Mouse (Mus musculus): Measurements from ENCODE around the gene Slc4a4. TPM values are rescaled to one million over a fixed set of nuclear protein-coding genes. Genes with fewer than 3 reads are reported as not detected.

Slc4a4 gene
- 2.2 and 2.5 TPM in 2 replicates for polyA plus RNA-seq (2016; fragmentation: Nextera tagmentation; extraction: Ambion mirVana)

GRCm38 (mm10) chr5:88886668-88887555 is at the start of gene Slc4a4:
Gene Slc4a4 (plus strand): TSS chr5:88886818.
- Histone ChIP-seq H3K4me3 (peak within 1 kb of the TSS; percentile 83), H3K27me3 (ENCODE audit: low read depth, poor library complexity, severe bottlenecking) (peaks cover 14% of the 10 kb centered on the region), H3K4me1 (peaks cover 23% of the 10 kb centered on the region), H3K27ac (peak within 1 kb of the TSS; percentile 91), H3K36me3 (no peaks in the 10 kb centered on the region), H3K9me3 (replicated peaks) (no peaks in the 10 kb centered on the region)
- 2% methylated on average over 112 of the region's 119 CpGs for WGBS
- DNase-seq (ENCODE audit: low spot score): peak; percentile 77

GRCm38 (mm10) chr5:88840080-88840798 is 46.4 kb upstream of the Slc4a4 start:
- H3K4me3 ChIP-seq: no peak overlapping the region
- H3K4me1 ChIP-seq: no peaks in the 10 kb centered on the region
- H3K36me3 ChIP-seq: no peaks in the 10 kb centered on the region
- WGBS: 74% methylated on average over 5 of the region's 5 CpGs
- no peak for DNase-seq (ENCODE audit: low spot score)
- no peaks in the 10 kb centered on the region for H3K27me3 ChIP-seq (ENCODE audit: low read depth, poor library complexity, severe bottlenecking)
- H3K27ac ChIP-seq: no peak overlapping the region
- no peaks in the 10 kb centered on the region for H3K9me3 ChIP-seq (replicated peaks)

DNA sequence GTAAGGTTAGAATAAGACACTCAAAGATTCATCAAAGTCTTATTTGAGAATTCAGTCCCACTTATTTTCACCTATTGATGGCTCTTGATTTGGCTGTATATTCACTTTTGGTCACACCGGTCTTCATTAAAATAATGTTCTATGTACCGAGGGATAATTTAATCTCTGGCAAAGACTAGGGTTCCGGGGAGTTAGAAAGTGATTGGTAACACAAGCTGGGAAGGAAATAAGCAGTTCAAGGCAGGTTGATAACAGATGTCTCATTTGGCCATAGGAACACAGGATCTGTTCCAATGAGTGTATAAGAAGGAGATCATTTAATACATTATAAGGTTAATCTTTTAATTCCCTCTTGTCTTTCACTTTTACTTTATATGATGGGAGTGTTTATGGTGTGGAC is 29.3 kb upstream of the Slc4a4 start:
- Histone ChIP-seq H3K36me3 (no peaks in the 10 kb centered on the region), H3K4me3 (no peak overlapping the region), H3K27ac (no peak overlapping the region), H3K9me3 (replicated peaks) (no peaks in the 10 kb centered on the region), H3K27me3 (ENCODE audit: low read depth, poor library complexity, severe bottlenecking) (no peaks in the 10 kb centered on the region), H3K4me1 (no peaks in the 10 kb centered on the region)
- WGBS: 96% methylated on average over 3 of the region's 3 CpGs
- no peak for DNase-seq (ENCODE audit: low spot score)

DNA sequence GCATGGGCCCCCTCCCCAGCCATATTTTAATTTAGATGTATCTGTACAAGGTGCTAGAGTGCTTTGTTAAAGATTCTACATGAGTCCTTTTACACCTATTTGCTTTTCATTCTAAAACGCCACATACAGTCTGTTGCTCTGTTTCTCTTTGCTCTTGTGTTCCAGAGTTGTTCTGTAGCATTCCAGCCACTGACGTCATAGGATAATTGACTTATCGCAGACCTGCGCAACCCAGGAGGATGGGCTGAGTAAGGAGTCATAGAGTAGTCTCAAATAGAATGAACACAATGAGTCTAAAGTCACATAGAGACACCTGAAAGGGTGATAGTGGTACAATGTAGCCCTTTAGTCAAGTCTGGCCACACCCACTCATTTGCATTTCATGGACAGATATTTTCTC is 28.8 kb upstream of the Slc4a4 start:
- H3K4me3 ChIP-seq: no peak overlapping the region
- H3K27me3 ChIP-seq (ENCODE audit: low read depth, poor library complexity, severe bottlenecking): no peaks in the 10 kb centered on the region
- H3K4me1 ChIP-seq: no peaks in the 10 kb centered on the region
- no peaks in the 10 kb centered on the region for H3K36me3 ChIP-seq
- WGBS: 90% methylated on average over 4 of the region's 4 CpGs
- no peak for DNase-seq (ENCODE audit: low spot score)
- no peak overlapping the region for H3K27ac ChIP-seq
- no peaks in the 10 kb centered on the region for H3K9me3 ChIP-seq (replicated peaks)

- DNase-seq (ENCODE audit: low spot score): no peak
- H3K4me1 ChIP-seq: no peaks in the 10 kb centered on the region
- no peak overlapping the region for H3K4me3 ChIP-seq
- H3K27me3 ChIP-seq (ENCODE audit: low read depth, poor library complexity, severe bottlenecking): no peaks in the 10 kb centered on the region
- H3K9me3 ChIP-seq (replicated peaks): no peaks in the 10 kb centered on the region
- 85% methylated on average over 4 of the region's 4 CpGs for WGBS
- H3K27ac ChIP-seq: no peak overlapping the region
- H3K36me3 ChIP-seq: no peaks in the 10 kb centered on the region
Observed at GRCm38 (mm10) chr5:88858226-88858625, 28.4 kb upstream of the Slc4a4 start.

- Histone ChIP-seq H3K27me3 (ENCODE audit: low read depth, poor library complexity, severe bottlenecking) (no peaks in the 10 kb centered on the region), H3K36me3 (no peaks in the 10 kb centered on the region), H3K4me1 (no peaks in the 10 kb centered on the region), H3K27ac (no peak overlapping the region), H3K4me3 (no peak overlapping the region), H3K9me3 (replicated peaks) (no peaks in the 10 kb centered on the region)
- DNase-seq (ENCODE audit: low spot score): peak; percentile 45
- WGBS: 73% methylated on average over 3 of the region's 3 CpGs
Observed at GRCm38 (mm10) chr5:88862163-88862562, 24.5 kb upstream of the Slc4a4 start.

GRCm38 (mm10) chr5:88862794-88863193 is 23.8 kb upstream of the Slc4a4 start:
- Histone ChIP-seq H3K27me3 (ENCODE audit: low read depth, poor library complexity, severe bottlenecking) (no peaks in the 10 kb centered on the region), H3K36me3 (no peaks in the 10 kb centered on the region), H3K9me3 (replicated peaks) (no peaks in the 10 kb centered on the region), H3K27ac (no peak overlapping the region), H3K4me3 (no peak overlapping the region), H3K4me1 (no peaks in the 10 kb centered on the region)
- no peak for DNase-seq (ENCODE audit: low spot score)
- 93% methylated on average over 2 of the region's 2 CpGs for WGBS

- H3K27me3 ChIP-seq (ENCODE audit: low read depth, poor library complexity, severe bottlenecking): peaks cover 14% of the 10 kb centered on the region
- 21% methylated on average over 3 of the region's 3 CpGs for WGBS
- H3K4me3 ChIP-seq: no peak overlapping the region
- no peak overlapping the region for H3K27ac ChIP-seq
- peak; percentile 32 for DNase-seq (ENCODE audit: low spot score)
- H3K4me1 ChIP-seq: peaks cover 23% of the 10 kb centered on the region
- H3K36me3 ChIP-seq: no peaks in the 10 kb centered on the region
- no peaks in the 10 kb centered on the region for H3K9me3 ChIP-seq (replicated peaks)
Observed at GRCm38 (mm10) chr5:88884101-88884500, 2.5 kb upstream of the Slc4a4 start.

- WGBS: 77% methylated on average over 3 of the region's 3 CpGs
- DNase-seq (ENCODE audit: low spot score): peak; percentile 22
- Histone ChIP-seq H3K4me3 (no peak overlapping the region), H3K27me3 (ENCODE audit: low read depth, poor library complexity, severe bottlenecking) (peaks cover 14% of the 10 kb centered on the region), H3K4me1 (peaks cover 23% of the 10 kb centered on the region), H3K27ac (no peak overlapping the region), H3K36me3 (no peaks in the 10 kb centered on the region), H3K9me3 (replicated peaks) (no peaks in the 10 kb centered on the region)
Observed at GRCm38 (mm10) chr5:88885503-88885902, 1.1 kb upstream of the Slc4a4 start.

GRCm38 (mm10) chr5:88885944-88886343 is 674 bp upstream of the Slc4a4 start:
- Histone ChIP-seq H3K4me3 (peak overlapping the region; percentile 83), H3K4me1 (peaks cover 23% of the 10 kb centered on the region), H3K9me3 (replicated peaks) (no peaks in the 10 kb centered on the region), H3K27ac (no peak overlapping the region), H3K27me3 (ENCODE audit: low read depth, poor library complexity, severe bottlenecking) (peaks cover 14% of the 10 kb centered on the region), H3K36me3 (no peaks in the 10 kb centered on the region)
- 58% methylated on average over 5 of the region's 5 CpGs for WGBS
- peak; percentile 27 for DNase-seq (ENCODE audit: low spot score)

GRCm38 (mm10) chr5:88886349-88886667 is 310 bp upstream of the Slc4a4 start:
- Histone ChIP-seq H3K4me3 (peak overlapping the region; percentile 83), H3K9me3 (replicated peaks) (no peaks in the 10 kb centered on the region), H3K27ac (peak overlapping the region; percentile 91), H3K36me3 (no peaks in the 10 kb centered on the region), H3K27me3 (ENCODE audit: low read depth, poor library complexity, severe bottlenecking) (peaks cover 14% of the 10 kb centered on the region), H3K4me1 (peaks cover 23% of the 10 kb centered on the region)
- DNase-seq (ENCODE audit: low spot score): no peak
- WGBS: 1% methylated on average over 14 of the region's 14 CpGs

GRCm38 (mm10) chr5:88887556-88888412 is 1.2 kb downstream of the Slc4a4 start:
- H3K27ac ChIP-seq: peak overlapping the region; percentile 91
- H3K4me1 ChIP-seq: peaks cover 23% of the 10 kb centered on the region
- peaks cover 14% of the 10 kb centered on the region for H3K27me3 ChIP-seq (ENCODE audit: low read depth, poor library complexity, severe bottlenecking)
- no peaks in the 10 kb centered on the region for H3K36me3 ChIP-seq
- WGBS: under 1% methylated on average over 29 of the region's 29 CpGs
- H3K9me3 ChIP-seq (replicated peaks): no peaks in the 10 kb centered on the region
- DNase-seq (ENCODE audit: low spot score): peak; percentile 70
- H3K4me3 ChIP-seq: peak overlapping the region; percentile 83
